Mouse (Mus musculus) intestine, embryonic 15.5 days (tissue): ENCODE measurements around the gene Sh3tc1. TPM values are rescaled to one million over a fixed set of nuclear protein-coding genes. Genes with fewer than 3 reads are reported as not detected.
A peak's percentile ranks its signal among the peaks of the same experiment; 100 is the strongest.

Experiments
- ATAC-seq: fragments of 200-750 bp; cut with Nextera tagmentation; 2 replicates; pipeline ENCODE4 v1.8.0; 2017; ENCODE audit warnings: moderate TSS enrichment, moderate library complexity
- H3K27ac ChIP-seq: fragments of 300-500 bp; sonication (generic); 2 replicates; pipeline ENCODE4 v1.5.1; 2015; ENCODE audit warnings: mild to moderate bottlenecking, inconsistent platforms
- H3K27me3 ChIP-seq: fragments of 300-500 bp; sonication (generic); replicated peaks from 2 replicates; pipeline ENCODE4 v1.6.1; 2015; ENCODE audit warnings: inconsistent platforms
- H3K36me3 ChIP-seq: fragments of 300-500 bp; sonication (generic); 2 replicates; pipeline ENCODE4 v1.6.1; 2015; ENCODE audit warnings: inconsistent platforms
- H3K4me1 ChIP-seq: fragments of 300-500 bp; sonication (generic); replicated peaks from 2 replicates; pipeline ENCODE4 v1.6.1; 2015; ENCODE audit warnings: inconsistent platforms
- H3K4me2 ChIP-seq: fragments of 300-500 bp; sonication (generic); replicated peaks from 2 replicates; pipeline ENCODE4 v1.6.1; 2015; ENCODE audit warnings: mild to moderate bottlenecking, inconsistent platforms
- H3K4me3 ChIP-seq: fragments of 300-500 bp; sonication (generic); replicated peaks from 2 replicates; pipeline ENCODE4 v1.5.1; 2015; ENCODE audit warnings: inconsistent platforms
- H3K9ac ChIP-seq: fragments of 300-500 bp; sonication (generic); 2 replicates; pipeline ENCODE4 v1.6.1; 2015; ENCODE audit warnings: inconsistent platforms
- H3K9me3 ChIP-seq: fragments of 300-500 bp; sonication (generic); 2 replicates; pipeline ENCODE4 v1.6.1; 2016; ENCODE audit warnings: inconsistent platforms
- WGBS: fragments of 180-500 bp; shearing (Covaris S2); methylation state at CpG from one replicate; pipeline ENCODE4 v1.1.7; 2015; 5-methylcytosine and 5-hydroxymethylcytosine counted together
- polyA plus RNA-seq: library from polyadenylated mRNA; unstranded; fragments of >200 nt; fragmentation: Nextera tagmentation; extraction: Ambion mirVana; gene quantifications from 2 replicates; pipeline ENCODE4 v1.2.1, GENCODE M21; 2015

Sh3tc1 gene
- polyA plus RNA-seq, 1 experiment from 2014 or later, result 16.0 TPM

DNA sequence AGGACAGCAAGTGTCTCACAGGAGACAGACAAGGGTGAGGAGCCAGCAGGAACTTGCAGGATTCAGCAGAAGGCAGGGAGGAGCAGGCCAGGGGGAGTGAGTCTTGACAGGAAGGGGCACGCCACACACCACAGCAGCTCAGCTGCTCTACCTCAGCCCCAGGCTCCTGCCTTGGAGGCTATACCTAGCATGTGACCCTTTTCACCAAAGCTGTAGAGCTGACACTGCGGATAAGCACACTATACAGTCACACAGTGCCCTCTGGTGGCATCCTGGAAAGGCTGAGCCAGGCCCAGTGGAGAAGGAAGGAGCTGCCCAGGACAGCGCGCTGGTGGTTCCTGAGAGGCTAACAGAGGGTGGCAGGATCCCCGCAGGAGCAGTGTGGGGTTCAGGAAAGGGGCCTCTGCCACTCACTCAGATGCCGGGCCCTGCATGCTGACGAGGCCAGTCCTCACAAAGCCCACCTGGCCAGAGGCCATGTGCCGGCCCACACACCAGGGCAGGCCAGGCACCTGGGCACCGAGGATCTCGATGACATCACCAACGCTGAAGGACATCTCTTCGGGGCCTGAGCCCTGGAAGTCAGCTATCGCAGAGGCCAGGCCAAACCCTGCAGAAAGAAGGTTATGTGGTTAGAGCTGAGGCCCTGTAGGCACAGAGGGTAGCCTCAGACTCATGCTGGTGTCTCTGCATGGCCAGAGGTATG lies 26.0 kb downstream of the Sh3tc1 start:
- Histone ChIP-seq H3K36me3 (no peaks in the 10 kb centered on the region), H3K4me2 (no peak overlapping the region), H3K9ac (no peak overlapping the region), H3K27ac (no peak overlapping the region), H3K27me3 (no peaks in the 10 kb centered on the region), H3K4me1 (peaks cover 14% of the 10 kb centered on the region; the same call in 1 of the 2 replicates), H3K9me3 (no peaks in the 10 kb centered on the region), H3K4me3 (no peak overlapping the region)
- ATAC-seq, result peak; percentile 71
- WGBS, result 51% methylated on average over 13 of the region's 13 CpGs

DNA sequence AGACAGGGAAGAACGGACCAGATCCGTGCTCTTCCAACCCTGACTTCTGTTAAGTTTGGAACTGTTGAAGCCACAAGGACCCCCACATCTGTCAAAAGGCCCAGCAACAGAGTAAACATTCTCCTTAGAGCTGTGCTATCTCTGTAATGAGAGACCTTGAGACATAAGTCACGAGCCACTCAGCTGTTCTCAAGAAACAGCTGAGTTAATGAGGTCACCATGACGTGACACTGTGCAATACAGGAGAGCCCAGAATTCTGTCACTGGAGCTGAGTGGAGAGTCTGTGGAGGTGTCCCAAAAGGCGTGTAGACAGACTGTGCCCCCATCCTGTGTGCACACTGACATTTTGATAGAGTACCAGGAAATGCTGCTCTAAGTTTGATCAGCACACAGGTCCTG lies 27.3 kb downstream of the Sh3tc1 start:
- WGBS, result 65% methylated on average over 5 of the region's 5 CpGs
- Histone ChIP-seq H3K4me1 (0 out of 2 replicates have a peak, but pooled peaks cover 8% of the 10 kb centered on the region), H3K36me3 (no peaks in the 10 kb centered on the region), H3K4me3 (no peak overlapping the region), H3K27ac (no peak overlapping the region), H3K27me3 (no peaks in the 10 kb centered on the region), H3K4me2 (no peak overlapping the region), H3K9ac (no peak overlapping the region), H3K9me3 (no peaks in the 10 kb centered on the region)
- no peak for ATAC-seq

DNA sequence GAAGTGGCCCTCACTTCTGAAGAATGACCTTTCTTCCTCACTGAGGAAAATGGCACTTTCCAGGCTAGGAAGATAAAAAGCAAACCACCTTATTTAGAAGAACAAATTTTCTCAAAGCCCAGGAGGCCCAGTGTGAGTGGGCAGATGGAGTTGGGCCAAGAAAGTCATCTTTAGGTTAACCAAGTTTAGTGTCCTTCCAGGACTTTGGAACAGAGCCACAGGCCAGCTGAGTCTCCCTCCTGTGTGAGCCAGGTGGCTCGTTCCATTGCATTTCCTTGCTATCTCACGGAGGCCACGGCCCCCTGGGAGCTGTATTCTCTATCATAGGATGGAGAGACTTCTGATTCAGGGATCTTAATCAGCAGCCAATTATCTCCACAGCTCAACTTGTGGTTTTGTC lies 28.9 kb downstream of the Sh3tc1 start:
- no peak overlapping the region for H3K27ac ChIP-seq
- no peaks in the 10 kb centered on the region for H3K36me3 ChIP-seq
- no peak overlapping the region for H3K4me2 ChIP-seq
- H3K4me1 ChIP-seq, result 0 out of 2 replicates have a peak, but pooled peaks cover 8% of the 10 kb centered on the region
- no peak overlapping the region for H3K4me3 ChIP-seq
- ATAC-seq, result no peak
- WGBS, result 58% methylated on average over 3 of the region's 3 CpGs
- no peaks in the 10 kb centered on the region for H3K27me3 ChIP-seq
- H3K9ac ChIP-seq, result no peak overlapping the region
- H3K9me3 ChIP-seq, result no peaks in the 10 kb centered on the region

DNA sequence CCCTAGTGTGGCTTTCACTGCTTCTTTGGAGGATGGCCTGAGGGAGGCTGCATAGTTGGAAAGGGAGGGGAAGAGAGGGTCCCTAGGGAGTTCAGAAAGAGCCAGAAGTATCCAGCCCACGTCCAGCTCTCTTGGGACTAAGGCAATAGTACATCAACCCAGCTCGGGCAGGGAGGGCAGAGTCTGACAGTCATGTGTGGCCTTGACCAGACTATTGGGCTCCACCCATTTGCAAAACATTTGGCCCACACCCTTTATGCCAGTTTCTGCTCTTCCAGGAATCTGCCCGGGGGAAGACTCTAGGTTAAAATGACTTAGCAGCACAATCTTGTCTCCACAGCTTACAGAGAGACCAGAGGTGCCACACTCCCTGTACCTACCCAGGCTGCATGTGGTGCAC lies 29.3 kb downstream of the Sh3tc1 start:
- Histone ChIP-seq H3K27ac (peak overlapping the region; percentile 29; the same call in 1 of the 2 replicates), H3K9ac (no peak overlapping the region), H3K9me3 (no peaks in the 10 kb centered on the region), H3K4me1 (0 out of 2 replicates have a peak, but pooled peaks cover 8% of the 10 kb centered on the region), H3K4me3 (no peak overlapping the region), H3K4me2 (no peak overlapping the region), H3K36me3 (no peaks in the 10 kb centered on the region), H3K27me3 (no peaks in the 10 kb centered on the region)
- WGBS, result 46% methylated on average over 3 of the region's 3 CpGs
- no peak for ATAC-seq

DNA sequence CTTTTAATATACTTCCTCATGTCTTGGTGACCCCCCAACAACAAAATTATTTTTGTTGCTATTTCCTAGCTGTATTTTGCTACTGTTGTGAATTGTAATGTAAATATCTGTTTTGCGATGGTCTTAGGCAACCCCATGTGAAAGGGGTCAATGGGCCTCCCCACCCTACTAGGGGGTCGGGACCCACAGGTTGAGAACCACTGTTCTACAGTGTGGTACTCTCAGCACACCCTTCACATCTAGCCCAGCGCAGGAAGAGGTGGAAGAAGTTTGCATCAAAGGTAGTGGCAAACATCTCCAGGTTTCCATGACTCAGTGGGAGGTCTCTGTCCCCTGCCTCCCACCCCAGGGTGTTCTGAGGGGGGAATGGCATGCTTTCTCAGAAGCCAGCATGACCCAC lies 34.4 kb downstream of the Sh3tc1 start:
- H3K4me3 ChIP-seq, result no peak overlapping the region
- H3K27ac ChIP-seq, result no peak overlapping the region
- 0 out of 2 replicates have a peak, but pooled peaks cover 3% of the 10 kb centered on the region for H3K4me1 ChIP-seq
- no peaks in the 10 kb centered on the region for H3K36me3 ChIP-seq
- no peak overlapping the region for H3K9ac ChIP-seq
- 89% methylated on average over 3 of the region's 3 CpGs for WGBS
- H3K27me3 ChIP-seq, result no peaks in the 10 kb centered on the region
- no peak for ATAC-seq
- no peaks in the 10 kb centered on the region for H3K9me3 ChIP-seq
- H3K4me2 ChIP-seq, result no peak overlapping the region

DNA sequence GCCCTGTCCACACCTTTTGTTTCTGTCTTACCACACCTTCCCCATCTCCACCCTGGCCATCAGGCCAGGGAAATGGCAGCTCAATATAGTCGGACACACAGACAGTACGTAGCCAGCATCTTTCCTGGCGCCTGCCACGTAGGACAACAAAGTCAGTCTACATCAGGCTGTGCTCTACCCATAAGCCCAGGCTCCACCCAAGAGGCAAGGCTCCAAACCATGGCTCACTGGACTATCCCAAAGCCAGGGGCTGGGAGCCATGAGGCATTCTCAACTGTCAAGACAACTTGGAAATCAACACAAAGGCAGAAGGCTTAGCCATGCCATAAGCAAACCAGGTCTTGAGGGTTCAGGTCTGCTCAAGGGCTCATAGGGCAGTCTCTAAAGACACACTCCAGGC lies 36.0 kb downstream of the Sh3tc1 start:
- H3K4me3 ChIP-seq, result no peak overlapping the region
- no peak for ATAC-seq
- H3K27ac ChIP-seq, result no peak overlapping the region
- no peak overlapping the region for H3K9ac ChIP-seq
- no peaks in the 10 kb centered on the region for H3K4me1 ChIP-seq
- WGBS, result 94% methylated on average over 4 of the region's 4 CpGs
- no peaks in the 10 kb centered on the region for H3K36me3 ChIP-seq
- H3K9me3 ChIP-seq, result no peaks in the 10 kb centered on the region
- H3K27me3 ChIP-seq, result no peaks in the 10 kb centered on the region
- no peak overlapping the region for H3K4me2 ChIP-seq

DNA sequence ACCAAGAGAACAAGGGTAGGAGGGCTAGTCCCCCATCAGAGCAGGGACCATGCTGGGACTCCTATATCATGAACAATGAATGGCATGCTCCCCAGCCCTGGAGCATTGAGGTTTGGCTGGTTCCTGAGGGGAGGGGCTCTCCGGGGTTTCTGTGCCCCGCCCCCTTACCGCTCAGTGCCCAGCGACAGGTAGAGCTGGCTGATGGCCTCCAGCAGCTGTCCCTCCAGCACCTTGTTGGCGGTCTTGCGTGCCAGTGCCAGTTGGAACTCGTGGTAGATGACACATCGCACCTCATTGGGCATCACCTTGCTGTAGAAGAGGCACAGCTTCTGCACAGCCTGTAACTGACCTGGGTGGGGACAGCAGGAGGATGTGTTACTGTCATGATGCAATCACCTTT lies 36.6 kb downstream of the Sh3tc1 start:
- Histone ChIP-seq H3K4me2 (no peak overlapping the region), H3K36me3 (no peaks in the 10 kb centered on the region), H3K4me1 (no peaks in the 10 kb centered on the region), H3K27ac (no peak overlapping the region), H3K4me3 (no peak overlapping the region), H3K9ac (no peak overlapping the region), H3K9me3 (no peaks in the 10 kb centered on the region), H3K27me3 (no peaks in the 10 kb centered on the region)
- 85% methylated on average over 8 of the region's 8 CpGs for WGBS
- ATAC-seq, result no peak

DNA sequence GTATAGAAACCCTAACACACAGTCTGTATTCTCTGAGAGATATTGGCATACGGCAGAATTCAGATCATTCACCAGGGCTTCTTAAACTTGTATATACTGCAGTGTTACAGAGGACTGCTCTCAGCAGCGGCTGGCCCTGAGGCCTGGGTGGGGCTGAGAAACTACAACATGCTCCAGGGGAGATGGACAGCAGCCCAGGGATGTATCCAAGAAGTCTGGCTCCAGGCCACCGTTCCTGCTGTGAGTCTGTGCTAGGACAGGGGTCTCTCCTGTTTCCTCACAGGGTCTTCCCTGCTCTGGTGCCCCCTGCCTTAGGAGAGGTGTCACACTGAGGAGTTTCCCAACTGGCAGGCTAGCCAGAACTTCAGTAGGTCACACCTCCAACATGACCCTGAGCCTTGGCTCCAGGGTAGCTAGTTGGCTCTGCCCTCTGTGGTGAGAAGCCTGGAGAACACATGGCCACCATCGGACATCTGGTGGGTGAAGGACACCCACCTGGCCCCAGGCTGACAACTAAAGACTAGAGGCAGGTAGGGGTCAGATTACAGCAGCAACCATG lies 37.1 kb downstream of the Sh3tc1 start:
- H3K4me3 ChIP-seq, result no peak overlapping the region
- no peak; the same call in 1 of the 2 replicates for ATAC-seq
- H3K4me2 ChIP-seq, result no peak overlapping the region
- no peaks in the 10 kb centered on the region for H3K36me3 ChIP-seq
- H3K4me1 ChIP-seq, result no peaks in the 10 kb centered on the region
- no peaks in the 10 kb centered on the region for H3K9me3 ChIP-seq
- WGBS, result 73% methylated on average over 4 of the region's 4 CpGs
- H3K27ac ChIP-seq, result 0 out of 2 replicates have a peak overlapping the region, but pooled peaks have one; percentile 5
- H3K9ac ChIP-seq, result no peak overlapping the region
- no peaks in the 10 kb centered on the region for H3K27me3 ChIP-seq

DNA sequence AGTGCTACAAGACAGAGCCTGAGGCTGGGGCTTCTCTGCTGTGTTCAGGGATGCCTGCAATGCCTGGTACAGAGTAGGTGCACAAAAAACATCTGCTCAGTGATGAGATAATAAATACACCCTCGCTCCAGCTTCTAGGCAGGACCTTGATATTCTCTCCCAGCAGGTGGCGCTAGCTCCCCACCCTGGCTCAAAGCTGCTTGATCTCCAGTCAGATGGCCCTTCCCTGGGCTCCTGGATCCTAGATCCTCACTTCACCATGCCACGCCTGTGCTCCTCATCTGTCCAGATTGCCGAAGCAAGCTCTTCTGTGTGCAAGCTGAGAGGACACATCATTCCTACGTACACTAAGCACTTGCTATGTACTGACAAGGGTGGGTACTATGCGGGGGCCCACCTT lies 38.7 kb downstream of the Sh3tc1 start:
- 46% methylated on average over 6 of the region's 6 CpGs for WGBS
- no peak overlapping the region for H3K4me2 ChIP-seq
- H3K4me3 ChIP-seq, result no peak overlapping the region
- no peak overlapping the region for H3K9ac ChIP-seq
- no peaks in the 10 kb centered on the region for H3K36me3 ChIP-seq
- H3K9me3 ChIP-seq, result no peaks in the 10 kb centered on the region
- no peaks in the 10 kb centered on the region for H3K4me1 ChIP-seq
- H3K27ac ChIP-seq, result no peak overlapping the region
- ATAC-seq, result peak; percentile 16; the same call in 1 of the 2 replicates
- H3K27me3 ChIP-seq, result no peaks in the 10 kb centered on the region

DNA sequence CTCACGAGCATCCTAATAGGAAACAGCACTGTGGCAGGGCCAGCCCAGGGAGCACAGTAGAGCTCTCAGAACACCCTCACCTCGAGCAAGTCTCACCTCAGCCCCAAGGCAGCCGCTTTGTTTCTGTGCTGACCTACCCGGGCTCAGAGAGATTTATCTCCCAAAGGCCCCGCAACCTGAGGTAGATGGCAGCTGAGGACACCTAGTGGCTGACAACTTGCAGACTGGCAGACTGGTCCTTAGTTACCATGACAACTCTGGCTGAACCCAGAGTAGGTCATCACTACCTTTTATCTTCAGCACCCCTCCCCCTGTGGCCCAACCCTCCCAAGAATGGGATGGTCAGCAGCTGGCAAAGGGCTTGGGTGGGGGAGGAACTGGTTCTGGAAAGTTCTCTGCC lies 44.0 kb downstream of the Sh3tc1 start:
- Histone ChIP-seq H3K4me1 (peaks cover 11% of the 10 kb centered on the region), H3K27ac (no peak overlapping the region), H3K36me3 (no peaks in the 10 kb centered on the region), H3K9ac (no peak overlapping the region), H3K27me3 (no peaks in the 10 kb centered on the region), H3K9me3 (no peaks in the 10 kb centered on the region), H3K4me3 (no peak overlapping the region), H3K4me2 (no peak overlapping the region)
- WGBS, result 27% methylated on average over 5 of the region's 5 CpGs
- ATAC-seq, result no peak

DNA sequence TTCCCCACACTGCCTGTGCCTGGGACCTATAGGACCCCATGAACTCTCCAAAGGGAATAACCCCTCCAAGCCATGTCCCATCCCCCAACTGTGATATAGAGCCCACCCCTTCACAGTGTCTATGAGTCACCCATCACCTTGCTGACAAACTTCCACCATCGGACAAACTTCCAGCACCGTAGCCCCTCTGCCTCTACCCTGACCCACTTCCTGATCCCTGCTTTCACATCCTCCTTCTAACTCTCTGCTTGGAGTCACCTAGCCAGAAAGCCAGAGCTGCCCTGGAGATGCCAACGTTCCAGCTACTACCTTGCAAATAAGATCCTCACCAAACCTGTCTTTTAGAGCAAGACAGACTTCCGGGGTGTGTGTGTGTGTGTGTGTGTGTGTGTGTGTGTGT lies 46.1 kb downstream of the Sh3tc1 start:
- Histone ChIP-seq H3K36me3 (no peaks in the 10 kb centered on the region), H3K4me2 (no peak overlapping the region), H3K4me1 (peaks cover 11% of the 10 kb centered on the region), H3K9ac (no peak overlapping the region), H3K27ac (no peak overlapping the region), H3K27me3 (no peaks in the 10 kb centered on the region), H3K9me3 (no peaks in the 10 kb centered on the region), H3K4me3 (no peak overlapping the region)
- no peak for ATAC-seq
- 71% methylated on average over 4 of the region's 4 CpGs for WGBS

DNA sequence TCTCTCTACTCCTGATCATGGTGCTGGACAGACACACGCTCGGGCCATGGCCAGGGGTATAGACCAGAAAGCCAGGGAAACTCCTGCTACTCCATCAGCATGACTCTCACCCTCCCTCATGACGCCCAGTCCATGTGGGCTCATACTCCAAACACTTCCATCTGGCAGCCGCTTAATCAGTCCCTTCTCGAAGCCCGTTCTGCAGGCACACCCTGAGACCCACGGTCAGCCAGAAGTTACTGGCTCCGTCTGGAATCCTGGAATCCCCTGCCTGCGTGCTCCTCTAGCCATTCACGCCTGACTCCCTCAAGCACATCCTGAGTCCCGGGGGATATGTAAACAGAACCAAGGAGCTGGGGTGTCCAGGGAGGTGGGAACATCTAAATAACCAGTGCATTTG lies 48.5 kb downstream of the Sh3tc1 start:
- 23% methylated on average over 11 of the region's 11 CpGs for WGBS

More for the DNA sequence above, 48.5 kb downstream of the Sh3tc1 start:
- Histone ChIP-seq H3K4me2 (no peak overlapping the region), H3K27me3 (no peaks in the 10 kb centered on the region), H3K4me1 (peaks cover 22% of the 10 kb centered on the region), H3K36me3 (no peaks in the 10 kb centered on the region), H3K4me3 (no peak overlapping the region), H3K27ac (0 out of 2 replicates have a peak overlapping the region, but pooled peaks have one; percentile 29), H3K9me3 (no peaks in the 10 kb centered on the region), H3K9ac (no peak overlapping the region)
- peak; percentile 19; the same call in 1 of the 2 replicates for ATAC-seq
